In genomic region chr3:138843180-138843579, GRCm38 (mm10) we compare ENCODE assay signal across 28 mouse cellular contexts.
DNase-seq lines count a peak whose midpoint lies in the region; ATAC-seq and TF ChIP-seq lines count a peak whose summit lies in the region.
"Had no signal": no experiment of that assay in that cellular context is flagged by ENCODE, and none has a peak within 500 bp of the region (broad histone marks: within the 10 kb centered on the region; RNA-seq: fewer than 3 reads in every experiment).

No protein-coding gene starts in this region.

- TF ChIP-seq CTCF in lung, embryonic 14.5 days (IDR thresholded peaks at IDR 0.05; ENCODE audit: low read depth), result no peak
- no peak for TF ChIP-seq CTCF in lung, postnatal 0 days (IDR thresholded peaks at IDR 0.05)

- 0 out of 2 replicates have a peak, but pooled peaks have one; percentile 40 for ATAC-seq in kidney, embryonic 16.5 days (ENCODE audit: low FRiP score, low TSS enrichment)
- ATAC-seq in lung, embryonic 14.5 days (ENCODE audit: insufficient read depth), result peak; percentile 59; the same call in 1 of the 2 replicates
- peak; percentile 50 for ATAC-seq in lung, postnatal 0 days
- ATAC-seq: forebrain, embryonic 16.5 days; midbrain, embryonic 16.5 days had no signal

- peaks cover 13% of the 10 kb centered on the region for H3K4me1 ChIP-seq in kidney, embryonic 16.5 days (ENCODE audit: insufficient read depth, low read length)
- H3K4me1 ChIP-seq in lung, embryonic 14.5 days (ENCODE audit: insufficient read depth), result no peaks in the 10 kb centered on the region
- peaks cover 8% of the 10 kb centered on the region; the same call in 1 of the 2 replicates for H3K4me1 ChIP-seq in lung, postnatal 0 days (ENCODE audit: insufficient read depth, low read depth, low read length)

- 78% methylated on average over 2 of the region's 2 CpGs for WGBS in kidney, embryonic 16.5 days
- 42% methylated on average over 2 of the region's 2 CpGs for WGBS in lung, embryonic 14.5 days
- 48% methylated on average over 2 of the region's 2 CpGs for WGBS in lung, postnatal 0 days

- DNase-seq in kidney, postnatal 10 days, result no peak
- peak; percentile 54 for DNase-seq in lung, embryonic 14.5 days
- peak; percentile 45 for DNase-seq in lung, postnatal 0 days (ENCODE audit: low spot score)
- peak; percentile 36 to 58 for DNase-seq in lung, postnatal 4 days
- no peak for DNase-seq in retina, embryonic 14.5 days (ENCODE audit: low spot score)
- DNase-seq in frontal cortex, postnatal 25 days (ENCODE audit: low spot score in 2 of 2), result no peak
- DNase-seq: adrenal gland, adult 2 months; adrenal gland, postnatal 36 days; B cell, adult 2 months; cerebellum, adult 8-10 months; cerebellum, postnatal 36 days; gastrocnemius, postnatal 14 days; heart, postnatal 36 days; kidney, adult 2 months; kidney, postnatal 14 days; right cerebral cortex, postnatal 4 days; thymus, adult 18-20 months; thymus, postnatal 25 days had no signal

- H3K27me3 ChIP-seq in kidney, embryonic 16.5 days (ENCODE audit: insufficient read depth, low read length), result no peaks in the 10 kb centered on the region
- no peaks in the 10 kb centered on the region for H3K27me3 ChIP-seq in lung, embryonic 14.5 days (ENCODE audit: insufficient read depth, low read length)
- H3K27me3 ChIP-seq in lung, postnatal 0 days (replicated peaks; ENCODE audit: insufficient read depth, low read length), result no peaks in the 10 kb centered on the region
- H3K27me3 ChIP-seq: hindbrain, embryonic 13.5 days; limb, embryonic 13.5 days; neural tube, embryonic 12.5 days had no signal

- H3K36me3 ChIP-seq in kidney, embryonic 16.5 days (ENCODE audit: insufficient read depth, low read length), result no peaks in the 10 kb centered on the region
- no peaks in the 10 kb centered on the region for H3K36me3 ChIP-seq in lung, embryonic 14.5 days (ENCODE audit: insufficient read depth)
- no peaks in the 10 kb centered on the region for H3K36me3 ChIP-seq in lung, postnatal 0 days (ENCODE audit: insufficient read depth, low read length)
- H3K36me3 ChIP-seq: heart, embryonic 10.5 days; hindbrain, embryonic 13.5 days; limb, embryonic 13.5 days; neural tube, embryonic 12.5 days had no signal

- H3K27ac ChIP-seq in kidney, embryonic 16.5 days (ENCODE audit: low read length), result no peak overlapping the region
- no peak overlapping the region for H3K27ac ChIP-seq in lung, embryonic 14.5 days (ENCODE audit: low read depth)
- peak overlapping the region; percentile 51; the same call in 1 of the 2 replicates for H3K27ac ChIP-seq in lung, postnatal 0 days (ENCODE audit: low read length)
- H3K27ac ChIP-seq: heart, embryonic 10.5 days; hindbrain, embryonic 13.5 days; limb, embryonic 13.5 days; neural tube, embryonic 12.5 days; stomach, postnatal 0 days had no signal

- no peak overlapping the region for H3K4me2 ChIP-seq in kidney, embryonic 16.5 days (replicated peaks; ENCODE audit: low read depth, low read length)
- H3K4me2 ChIP-seq in lung, embryonic 14.5 days, result no peak overlapping the region
- H3K4me2 ChIP-seq in lung, postnatal 0 days (replicated peaks; ENCODE audit: low read depth, low read length), result no peak overlapping the region
- H3K4me2 ChIP-seq: hindbrain, embryonic 13.5 days; limb, embryonic 13.5 days; liver, embryonic 11.5 days; midbrain, embryonic 11.5 days; neural tube, embryonic 12.5 days had no signal

- H3K4me3 ChIP-seq in kidney, embryonic 16.5 days (ENCODE audit: low read length), result no peak overlapping the region
- no peak overlapping the region for H3K4me3 ChIP-seq in lung, embryonic 14.5 days (ENCODE audit: low read depth, low read length)
- H3K4me3 ChIP-seq in lung, postnatal 0 days (ENCODE audit: low read depth, low read length), result no peak overlapping the region
- H3K4me3 ChIP-seq: heart, embryonic 10.5 days; hindbrain, embryonic 13.5 days; limb, embryonic 13.5 days; neural tube, embryonic 12.5 days had no signal

- H3K9me3 ChIP-seq in kidney, embryonic 16.5 days (ENCODE audit: low read length), result no peaks in the 10 kb centered on the region
- H3K9me3 ChIP-seq in lung, embryonic 14.5 days (ENCODE audit: low read depth, low read length), result no peaks in the 10 kb centered on the region
- H3K9me3 ChIP-seq in lung, postnatal 0 days (ENCODE audit: low read length), result no peaks in the 10 kb centered on the region
- H3K9me3 ChIP-seq: heart, embryonic 10.5 days; hindbrain, embryonic 13.5 days; limb, embryonic 13.5 days; neural tube, embryonic 12.5 days had no signal

- TF ChIP-seq EP300 in lung, postnatal 0 days (IDR thresholded peaks at IDR 0.05), result no peak

- H3K9ac ChIP-seq in kidney, embryonic 16.5 days (replicated peaks; ENCODE audit: low read length), result no peak overlapping the region
- H3K9ac ChIP-seq in lung, embryonic 14.5 days, result no peak overlapping the region
- H3K9ac ChIP-seq in lung, postnatal 0 days (replicated peaks; ENCODE audit: low read depth), result no peak overlapping the region
- H3K9ac ChIP-seq: hindbrain, embryonic 13.5 days; limb, embryonic 13.5 days; neural tube, embryonic 12.5 days had no signal

Comparison
In these comparisons a context has a peak if more than half of its experiments do, and no peak if none do; other contexts are left out.
1. DNase-seq: peak in lung, embryonic 14.5 days (single experiment), lung, postnatal 0 days (single experiment) and lung, postnatal 4 days (2 of 2); none in kidney, postnatal 10 days (single experiment), retina, embryonic 14.5 days (single experiment) and frontal cortex, postnatal 25 days (0 of 2).
2. Peak in every context shown above with its lines, with median percentiles within 50 percentile points of each other: ATAC-seq.